Mouse (Mus musculus) kidney, adult 8-10 months (tissue): ENCODE data around the gene Lrrc49.
A peak's percentile ranks its signal among the peaks of the same experiment; 100 is the strongest.

Experiments
- DNase-seq, 2 experiments: peaks; one replicate each; pipeline ENCODE4 v3.0.0; 2022

Lrrc49 gene

GRCm38 (mm10) chr9:60687891-60688324 is at the start of gene Lrrc49:
TSS of gene Lrrc49 (minus strand) at chr9:60688158.
- peak; percentile 91 to 93 for DNase-seq

GRCm38 (mm10) chr9:60734321-60734720 is 46.4 kb upstream of the Lrrc49 start:
- no peak for DNase-seq

- DNase-seq, result no peak
Observed at GRCm38 (mm10) chr9:60724968-60725367, 37.0 kb upstream of the Lrrc49 start.

GRCm38 (mm10) chr9:60719687-60720086 is 31.7 kb upstream of the Lrrc49 start:
- no peak for DNase-seq

- peak; percentile 47 to 70 for DNase-seq
Observed at GRCm38 (mm10) chr9:60718284-60718683, 30.3 kb upstream of the Lrrc49 start.

GRCm38 (mm10) chr9:60715828-60716227 is 27.9 kb upstream of the Lrrc49 start:
- DNase-seq, result no peak

- DNase-seq, result no peak
Observed at GRCm38 (mm10) chr9:60715271-60715670, 27.3 kb upstream of the Lrrc49 start.

- no peak for DNase-seq
Observed at GRCm38 (mm10) chr9:60714191-60714590, 26.2 kb upstream of the Lrrc49 start.

GRCm38 (mm10) chr9:60713616-60714015 is 25.7 kb upstream of the Lrrc49 start:
- no peak for DNase-seq

GRCm38 (mm10) chr9:60712771-60713541 is 25.0 kb upstream of the Lrrc49 start, which contains the start of gene Larp6:
TSS of gene Larp6 (plus strand) at chr9:60712989.
- no peak for DNase-seq

- DNase-seq, result no peak
Observed at GRCm38 (mm10) chr9:60712011-60712410, 24.1 kb upstream of the Lrrc49 start.

GRCm38 (mm10) chr9:60709721-60710120 is 21.8 kb upstream of the Lrrc49 start:
- no peak for DNase-seq

- no peak for DNase-seq
Observed at GRCm38 (mm10) chr9:60708606-60709005, 20.6 kb upstream of the Lrrc49 start.

GRCm38 (mm10) chr9:60707594-60707993 is 19.6 kb upstream of the Lrrc49 start:
- no peak for DNase-seq

GRCm38 (mm10) chr9:60699581-60700231 is 11.7 kb upstream of the Lrrc49 start:
- no peak for DNase-seq

GRCm38 (mm10) chr9:60696271-60696985 is 8.5 kb upstream of the Lrrc49 start:
- DNase-seq, result peak in 1 of 2 experiments; percentile 28

- DNase-seq, result no peak
Observed at GRCm38 (mm10) chr9:60693986-60694385, 6.0 kb upstream of the Lrrc49 start.

- DNase-seq, result no peak
Observed at GRCm38 (mm10) chr9:60692624-60693023, 4.7 kb upstream of the Lrrc49 start.

- no peak for DNase-seq
Observed at GRCm38 (mm10) chr9:60687415-60687814, 543 bp downstream of the Lrrc49 start.

GRCm38 (mm10) chr9:60682753-60683152 is 5.2 kb downstream of the Lrrc49 start:
- DNase-seq, result no peak

GRCm38 (mm10) chr9:60681005-60681404 is 7.0 kb downstream of the Lrrc49 start:
- DNase-seq, result no peak

- no peak for DNase-seq
Observed at GRCm38 (mm10) chr9:60678913-60679312, 9.0 kb downstream of the Lrrc49 start.

- no peak for DNase-seq
Observed at GRCm38 (mm10) chr9:60676429-60676828, 11.5 kb downstream of the Lrrc49 start.

GRCm38 (mm10) chr9:60674780-60675179 is 13.2 kb downstream of the Lrrc49 start:
- no peak for DNase-seq
